Mouse (Mus musculus) c-Kit-positive CD71-positive TER-119-positive erythroid progenitor cells, embryonic 14.5 days (primary cell): ENCODE data around the gene Gabrg3.
"Not testable (repeated sequence)": the region's sequence is repeated elsewhere in the genome, so short reads cannot be mapped to it uniquely, and the experiment has no call there.

Experiments used
- DNase-seq: peaks from one replicate; pipeline ENCODE4 v3.0.0-alpha.2; 2013; ENCODE audit warnings: low spot score

Gene Gabrg3

DNA sequence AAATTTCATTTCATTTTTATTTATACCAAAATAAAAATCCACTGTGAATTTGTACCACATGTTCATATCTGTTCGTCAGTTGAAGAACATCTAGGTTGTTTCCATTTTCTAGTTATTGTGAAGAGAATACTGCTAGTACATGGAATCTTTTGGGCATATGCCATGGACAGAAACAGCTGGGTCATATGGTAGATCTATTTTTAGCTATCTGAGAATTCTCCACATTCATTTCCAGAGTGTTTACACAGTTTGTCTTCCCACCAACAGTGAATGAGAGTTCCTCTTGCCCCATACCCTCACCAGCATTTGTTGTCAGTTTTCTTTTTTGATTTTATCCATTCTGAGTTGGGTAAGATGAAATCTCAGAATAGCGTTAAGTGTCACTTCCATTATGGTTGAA, 75.0 kb downstream of the Gabrg3 start:
- DNase-seq = no peak

- DNase-seq = no peak
Measured at GRCm38 (mm10) chr7:57307337-57307736, 79.7 kb downstream of the Gabrg3 start.

DNA sequence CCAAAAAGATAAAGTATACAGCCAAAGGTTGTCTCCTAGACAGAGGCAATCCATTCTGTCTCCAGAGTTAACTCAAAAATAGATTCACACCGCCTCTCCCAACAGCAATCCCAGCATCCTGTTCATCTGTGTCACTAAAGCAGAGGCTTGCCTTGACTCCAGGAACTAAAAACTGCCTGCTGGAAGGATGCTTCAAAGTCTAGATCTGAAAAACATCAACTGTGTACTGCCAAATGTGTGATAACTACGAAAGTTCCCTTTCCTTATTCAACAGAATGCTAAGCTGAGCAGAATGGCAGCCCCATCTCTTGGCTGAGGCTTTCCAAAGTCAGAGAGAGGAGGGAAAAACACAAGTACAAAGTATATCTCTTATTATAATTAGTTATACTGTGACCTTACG, 90.3 kb downstream of the Gabrg3 start:
- no peak for DNase-seq

GRCm38 (mm10) chr7:57294127-57294526, 92.9 kb downstream of the Gabrg3 start:
- DNase-seq = no peak

DNA sequence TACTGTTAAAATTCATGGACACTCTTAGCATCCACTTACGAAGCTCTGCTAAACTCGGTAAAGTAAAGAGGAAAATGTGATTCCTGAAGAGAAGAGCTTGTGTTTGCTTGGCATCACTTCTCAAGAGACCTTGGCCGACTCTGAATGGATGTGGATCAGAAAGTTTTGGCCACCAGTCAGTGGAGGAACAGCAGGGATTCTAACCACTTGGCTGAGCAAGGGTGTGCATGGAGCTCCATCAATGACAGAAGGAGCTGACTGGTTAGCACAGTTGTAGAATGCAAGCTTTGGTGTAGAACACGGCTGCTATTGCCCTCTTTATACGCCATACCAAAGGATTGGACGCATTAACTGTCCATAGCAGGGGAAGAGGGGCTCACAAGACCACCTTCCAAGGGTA, 93.4 kb downstream of the Gabrg3 start:
- DNase-seq = no peak

DNA sequence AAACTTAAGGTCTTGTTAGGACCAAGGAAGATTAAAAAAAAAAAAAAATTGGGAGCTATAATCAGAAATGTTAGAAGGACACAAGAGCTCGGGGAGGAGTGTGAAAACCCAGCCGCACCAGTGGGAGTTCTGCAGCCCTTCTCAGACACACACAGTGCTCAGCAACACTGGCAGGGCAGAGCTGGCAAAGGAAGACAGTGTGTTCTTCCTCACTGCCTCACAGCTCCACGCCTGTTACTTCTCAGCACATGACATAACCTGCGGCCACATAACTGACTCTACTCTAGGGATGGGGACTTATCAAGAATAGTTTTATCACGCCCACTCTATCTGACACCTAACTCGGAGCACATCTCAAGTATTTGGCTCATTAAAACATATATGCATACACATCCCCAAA, 103.8 kb downstream of the Gabrg3 start:
- DNase-seq = no peak

DNA sequence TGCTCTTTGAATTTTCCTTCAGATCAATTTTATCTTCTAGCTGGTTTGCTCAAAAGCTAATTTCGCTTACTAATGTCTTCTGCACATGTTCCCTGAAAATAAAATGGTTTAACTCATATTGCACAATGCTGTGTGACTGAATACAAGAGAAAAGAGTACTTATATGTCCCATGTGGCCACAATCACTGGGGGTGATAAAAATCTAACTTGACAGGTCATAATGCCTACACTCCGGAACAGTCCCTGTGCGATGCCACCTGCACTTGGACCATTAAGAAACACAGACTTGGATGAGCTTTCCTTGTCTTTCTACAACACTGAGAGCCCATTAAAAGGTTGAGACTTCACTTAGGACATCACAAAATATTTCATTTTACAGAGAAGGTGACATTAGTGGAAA, 108.1 kb downstream of the Gabrg3 start:
- no peak for DNase-seq

GRCm38 (mm10) chr7:57260201-57260600, 126.8 kb downstream of the Gabrg3 start:
- no peak for DNase-seq

DNA sequence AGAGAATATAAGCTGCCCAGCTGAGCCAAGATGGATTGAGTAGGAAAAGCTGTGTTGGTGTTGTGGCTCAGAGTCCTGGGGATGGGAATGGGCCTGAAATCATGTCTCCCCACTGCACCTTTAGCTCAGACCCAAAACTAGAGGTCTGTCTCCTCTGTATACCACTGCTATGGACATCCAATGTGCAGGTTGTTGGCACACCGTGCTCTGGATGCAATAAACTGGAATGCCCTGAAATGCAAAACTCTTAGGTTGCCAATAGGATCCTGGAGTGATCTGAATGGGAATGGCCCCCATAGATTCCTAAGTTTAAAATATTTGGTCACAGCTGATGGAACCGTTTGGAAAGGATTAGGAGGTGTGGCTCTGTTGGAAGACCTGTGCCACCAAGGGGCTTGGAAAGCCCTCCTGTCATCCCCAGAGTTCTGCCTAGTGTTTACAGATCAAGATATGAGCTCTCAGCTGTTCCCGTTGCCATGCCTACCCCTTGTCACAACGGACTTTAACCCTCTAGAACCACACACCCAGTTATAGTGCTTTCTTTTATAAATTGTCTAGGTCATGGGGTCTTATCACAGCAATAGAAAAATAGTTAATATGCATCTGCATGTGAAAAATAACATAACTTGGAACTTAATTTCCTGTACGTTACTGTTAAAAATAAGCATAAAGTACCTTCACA, 128.0 kb downstream of the Gabrg3 start:
- no peak for DNase-seq

GRCm38 (mm10) chr7:57243981-57244380, 143.0 kb downstream of the Gabrg3 start:
- DNase-seq = no peak

DNA sequence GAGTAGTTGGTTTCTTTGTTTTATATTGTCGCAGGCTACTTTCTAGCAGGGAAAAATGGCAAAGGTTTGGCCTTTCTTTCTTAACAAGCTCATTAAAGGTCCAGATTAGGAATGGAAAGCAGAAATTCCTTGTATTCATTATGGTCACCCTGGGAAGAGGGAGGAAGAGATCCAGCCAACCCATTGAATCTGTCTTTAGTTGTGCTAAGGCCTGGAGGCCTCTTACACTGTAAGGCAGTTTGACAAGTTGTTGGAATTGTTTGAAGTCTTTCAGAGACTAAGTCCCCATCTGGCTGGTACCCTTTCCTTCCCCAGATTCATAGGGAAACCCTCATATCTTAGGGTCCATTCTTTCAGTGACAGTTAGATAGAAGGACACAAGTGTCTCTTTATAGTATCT, 172.9 kb downstream of the Gabrg3 start:
- no peak for DNase-seq

DNA sequence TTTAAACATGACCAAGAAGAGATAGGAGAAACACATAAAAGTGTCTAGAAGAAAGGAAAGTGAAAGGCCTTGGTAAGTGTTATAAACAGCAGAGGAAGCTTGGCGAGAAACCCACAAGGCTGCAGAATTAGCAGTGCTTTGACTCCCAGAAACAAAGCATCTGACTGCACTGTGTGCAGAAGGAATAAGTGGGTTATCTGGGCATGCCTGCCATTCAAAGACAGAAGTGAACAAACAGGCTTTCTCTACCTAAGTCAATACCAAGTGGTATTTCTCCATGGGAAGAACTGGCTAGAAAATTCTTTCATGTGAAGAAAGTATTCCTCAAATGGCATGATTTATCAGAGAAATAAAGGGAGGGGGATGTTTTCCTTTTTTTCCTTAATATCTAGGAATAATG, 201.0 kb downstream of the Gabrg3 start:
- DNase-seq = no peak

DNA sequence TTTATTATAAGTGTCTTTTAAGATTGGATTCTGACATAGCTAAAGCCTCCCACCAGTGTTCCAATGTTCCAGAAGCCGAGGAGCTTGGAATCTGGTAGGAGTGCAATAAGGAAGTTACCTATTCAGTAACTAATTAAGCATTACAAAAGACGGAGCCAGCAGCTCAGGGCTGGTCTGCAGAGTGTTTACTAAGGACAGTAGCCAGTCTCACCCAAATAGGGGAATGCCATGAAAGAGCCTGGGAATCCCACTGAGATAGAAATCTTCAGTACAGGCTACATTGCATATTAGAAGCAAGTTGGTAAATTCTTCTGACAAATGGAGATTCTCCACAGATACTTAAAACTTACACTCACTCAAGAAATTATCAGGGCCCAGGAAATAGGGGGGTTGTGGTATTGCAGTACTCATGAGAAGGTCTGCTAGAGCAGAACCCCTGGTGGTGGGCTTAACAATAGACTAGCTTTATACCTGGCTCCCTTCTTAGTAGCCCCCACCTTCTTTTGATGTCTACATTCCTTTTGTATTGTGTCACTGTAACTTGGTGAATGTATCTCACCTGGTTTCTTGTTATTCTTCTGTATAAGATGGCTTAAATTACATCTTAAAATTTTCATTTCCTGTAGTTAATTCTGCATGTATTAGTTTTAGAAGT, 211.0 kb downstream of the Gabrg3 start:
- not testable (repeated sequence) for DNase-seq

DNA sequence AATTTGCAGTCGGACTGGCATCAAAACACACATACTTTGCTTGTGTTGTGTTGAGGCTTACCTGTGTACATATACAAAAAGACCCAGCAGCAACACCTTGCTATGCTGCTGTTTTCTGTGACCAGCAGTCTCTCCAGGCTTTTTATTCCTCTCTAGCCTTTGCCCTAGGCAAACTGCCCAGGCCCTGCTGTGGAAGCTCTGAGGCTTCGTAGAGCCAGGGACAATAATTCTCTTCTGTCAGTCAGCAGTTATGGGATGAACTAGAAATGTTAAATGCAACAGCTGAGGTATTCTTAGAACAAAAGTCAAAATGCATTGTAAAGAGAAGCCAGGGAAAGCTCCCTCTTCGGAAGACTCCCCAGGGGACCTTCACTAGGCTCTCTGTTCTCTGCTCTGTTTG, 220.1 kb downstream of the Gabrg3 start:
- DNase-seq = no peak

DNA sequence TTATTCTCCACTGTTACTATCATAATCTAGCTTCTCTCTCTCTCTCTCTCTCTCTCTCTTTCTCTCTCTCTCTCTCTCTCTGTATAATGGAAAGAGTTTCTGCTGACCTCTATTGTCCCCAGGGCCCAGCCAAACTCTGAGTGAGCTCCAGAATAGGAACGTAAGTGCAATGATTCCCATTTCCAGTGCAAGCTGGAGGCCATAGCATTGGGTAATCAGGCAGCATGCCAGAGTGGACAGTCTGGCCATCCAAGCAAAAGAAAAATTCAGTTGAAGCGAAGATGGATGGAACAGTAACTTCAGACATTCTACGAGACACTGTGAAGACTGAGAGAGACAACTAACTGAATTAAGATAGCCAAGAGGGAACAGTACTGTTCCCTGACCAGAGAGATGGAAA, 228.8 kb downstream of the Gabrg3 start:
- DNase-seq = no peak

DNA sequence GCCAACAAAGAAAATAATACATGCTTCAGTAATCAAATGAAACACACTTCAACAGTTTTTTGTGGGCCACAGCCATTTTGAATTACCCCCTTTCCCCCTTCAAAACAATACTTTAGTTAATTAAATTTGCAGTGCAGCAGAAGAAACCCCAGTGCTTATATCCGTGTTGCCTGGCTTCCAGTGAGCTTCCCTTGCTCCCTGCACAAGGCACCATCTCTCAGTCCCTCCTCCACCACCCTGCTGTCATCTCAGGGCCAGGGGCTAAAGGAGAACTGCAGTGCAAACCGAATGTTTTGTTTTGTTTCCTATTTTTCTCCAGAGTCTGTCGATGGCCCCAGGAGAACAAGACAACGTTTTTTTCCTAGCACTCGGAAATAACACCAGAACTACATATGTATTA, 233.2 kb downstream of the Gabrg3 start:
- no peak for DNase-seq

DNA sequence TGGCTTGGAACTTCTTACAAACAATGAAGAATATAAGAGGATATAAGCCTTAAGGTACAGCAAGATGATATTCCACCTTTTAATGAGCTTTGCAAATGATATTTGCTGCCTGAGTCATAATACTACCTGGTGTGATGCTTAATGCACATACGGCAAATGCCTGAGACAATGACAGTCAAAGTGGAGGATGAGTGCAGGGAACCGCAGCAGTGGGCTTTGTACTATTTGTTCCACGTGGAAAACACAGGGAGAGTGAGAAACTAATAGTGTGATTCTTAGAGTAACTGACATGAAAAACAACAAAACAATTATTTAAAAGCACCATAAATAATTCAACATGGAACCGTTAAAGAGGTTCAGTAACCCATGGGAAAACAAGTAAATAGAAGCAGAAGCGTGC, 236.2 kb downstream of the Gabrg3 start:
- DNase-seq = no peak

GRCm38 (mm10) chr7:57138072-57138704, 248.8 kb downstream of the Gabrg3 start:
- no peak for DNase-seq

DNA sequence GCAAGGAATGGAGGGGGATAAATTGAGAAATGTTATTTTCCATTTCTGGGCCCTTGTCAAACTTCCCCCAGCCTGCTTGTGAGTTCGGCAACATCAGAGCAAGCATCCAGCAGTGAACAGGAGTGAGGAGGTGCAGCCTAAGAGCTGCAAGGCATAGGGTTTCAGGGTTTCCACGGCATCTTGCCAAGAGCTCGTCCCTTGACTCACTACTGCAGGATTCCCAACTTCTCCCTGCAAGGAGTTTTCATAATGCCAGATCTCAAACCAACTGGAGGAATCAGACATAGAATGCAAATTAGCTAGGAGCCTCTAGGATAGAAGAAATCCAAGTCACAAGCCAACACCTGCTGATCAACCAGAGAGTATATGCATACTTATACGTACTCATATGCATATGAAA, 254.0 kb downstream of the Gabrg3 start:
- no peak for DNase-seq

DNA sequence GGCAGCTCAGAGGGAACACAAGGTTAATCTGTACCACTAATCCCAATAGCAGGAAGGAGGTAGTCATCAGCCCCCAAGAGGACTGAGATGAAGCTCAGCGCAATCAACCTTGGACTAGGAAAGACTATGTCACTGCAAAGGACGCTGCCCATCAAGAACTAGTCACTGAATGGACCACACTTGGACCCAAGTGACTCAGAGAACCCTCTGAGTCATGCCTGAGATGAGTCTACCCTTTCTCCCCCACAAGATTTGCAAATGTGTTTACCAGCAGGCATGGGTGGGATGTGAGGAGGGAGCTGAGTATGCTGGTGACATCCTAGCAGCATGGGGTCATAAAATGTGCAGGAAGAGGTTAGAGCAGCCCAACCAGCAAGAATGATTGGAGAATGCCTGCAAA, 254.5 kb downstream of the Gabrg3 start:
- no peak for DNase-seq

- no peak for DNase-seq
Measured at GRCm38 (mm10) chr7:57100065-57100464, 286.9 kb downstream of the Gabrg3 start.

GRCm38 (mm10) chr7:57082071-57082470, 304.9 kb downstream of the Gabrg3 start:
- DNase-seq = no peak

GRCm38 (mm10) chr7:57071435-57072160, 315.4 kb downstream of the Gabrg3 start:
- no peak for DNase-seq
